In genomic region chr8:118569366-118569765, GRCm38 (mm10) we compare ENCODE assay signal across 25 mouse cellular contexts.
"Had no signal": no experiment of that assay in that cellular context is flagged by ENCODE, and none has a peak within 500 bp of the region (broad histone marks: within the 10 kb centered on the region; RNA-seq: fewer than 3 reads in every experiment).

No protein-coding gene starts in this region.

- H3K4me1 ChIP-seq: liver, embryonic 12.5 days; liver, embryonic 15.5 days; lung, embryonic 15.5 days; megakaryocyte, embryonic 14.5 days had no signal

- DNase-seq: kidney, postnatal 25 days; layer of hippocampus, adult 9-11 months; liver; lung, adult 18-20 months; lung, postnatal 10 days; lung, postnatal 36 days; retina, postnatal 1 day; thymus, adult 2 months; thymus, postnatal 14 days; thymus, postnatal 4 days had no signal

- H3K27me3 ChIP-seq: limb, embryonic 13.5 days; liver, embryonic 12.5 days; liver, embryonic 15.5 days; lung, embryonic 15.5 days; megakaryocyte, embryonic 14.5 days; midbrain, embryonic 13.5 days; neural tube, embryonic 13.5 days had no signal

- ATAC-seq: intestine, postnatal 0 days; liver, embryonic 12.5 days; midbrain, embryonic 13.5 days; midbrain, embryonic 16.5 days had no signal

- H3K9ac ChIP-seq: limb, embryonic 13.5 days; liver, embryonic 12.5 days; liver, embryonic 15.5 days; lung, embryonic 15.5 days; midbrain, embryonic 13.5 days; neural tube, embryonic 13.5 days had no signal

- H3K9me3 ChIP-seq: limb, embryonic 10.5 days; limb, embryonic 13.5 days; liver, embryonic 12.5 days; liver, embryonic 15.5 days; lung, embryonic 15.5 days; midbrain, embryonic 10.5 days; midbrain, embryonic 13.5 days; neural tube, embryonic 13.5 days had no signal

- H3K4me3 ChIP-seq: layer of hippocampus, adult 2 months; limb, embryonic 10.5 days; limb, embryonic 13.5 days; liver, embryonic 12.5 days; liver, embryonic 15.5 days; lung, embryonic 15.5 days; megakaryocyte, embryonic 14.5 days; midbrain, embryonic 10.5 days; midbrain, embryonic 13.5 days; myocyte; neural tube, embryonic 13.5 days had no signal

- H3K4me2 ChIP-seq: limb, embryonic 13.5 days; liver, embryonic 12.5 days; liver, embryonic 15.5 days; lung, embryonic 15.5 days; midbrain, embryonic 13.5 days; neural tube, embryonic 13.5 days had no signal

- H3K27ac ChIP-seq: kidney, postnatal 0 days; layer of hippocampus, adult 2 months; limb, embryonic 10.5 days; limb, embryonic 13.5 days; liver, embryonic 12.5 days; liver, embryonic 15.5 days; lung, embryonic 15.5 days; midbrain, embryonic 10.5 days; midbrain, embryonic 13.5 days; neural tube, embryonic 13.5 days; stomach, postnatal 0 days had no signal

- H3K36me3 ChIP-seq: limb, embryonic 10.5 days; limb, embryonic 13.5 days; liver, embryonic 12.5 days; liver, embryonic 15.5 days; lung, embryonic 15.5 days; midbrain, embryonic 10.5 days; midbrain, embryonic 13.5 days; neural tube, embryonic 13.5 days had no signal
